Mouse (Mus musculus) kidney, embryonic 16.5 days (tissue): Measurements from ENCODE around the gene Ugt1a6b. TPM values are rescaled to one million over a fixed set of nuclear protein-coding genes. Genes with fewer than 3 reads are reported as not detected.

Source experiments
- ATAC-seq: fragments of 200-750 bp; cut with Nextera tagmentation; 2 replicates; pipeline ENCODE4 v1.8.0; 2017; ENCODE audit warnings: moderate TSS enrichment; ENCODE audit not compliant: low FRiP score, low TSS enrichment
- H3K27ac ChIP-seq: fragments of 300-500 bp; sonication (generic); 2 replicates; pipeline ENCODE4 v1.5.1; 2014; ENCODE audit warnings: low read length
- H3K27me3 ChIP-seq: fragments of 300-500 bp; sonication (generic); 2 replicates; pipeline ENCODE4 v1.6.1; 2014; ENCODE audit warnings: low read length, control low read depth, mixed read lengths; ENCODE audit not compliant: insufficient read depth
- H3K36me3 ChIP-seq: fragments of 300-500 bp; sonication (generic); 2 replicates; pipeline ENCODE4 v1.6.1; 2014; ENCODE audit warnings: low read length, control low read depth, mixed read lengths; ENCODE audit not compliant: insufficient read depth
- H3K4me1 ChIP-seq: fragments of 300-500 bp; sonication (generic); 2 replicates; pipeline ENCODE4 v1.6.1; 2014; ENCODE audit warnings: low read length, control low read depth, mixed read lengths; ENCODE audit not compliant: insufficient read depth
- H3K4me2 ChIP-seq: fragments of 300-500 bp; sonication (generic); replicated peaks from 2 replicates; pipeline ENCODE4 v1.6.1; 2014; ENCODE audit warnings: low read depth, low read length
- H3K4me3 ChIP-seq: fragments of 300-500 bp; sonication (generic); 2 replicates; pipeline ENCODE4 v1.5.1; 2014; ENCODE audit warnings: mild to moderate bottlenecking, low read length
- H3K9ac ChIP-seq: fragments of 300-500 bp; sonication (generic); replicated peaks from 2 replicates; pipeline ENCODE4 v1.6.1; 2014; ENCODE audit warnings: low read length
- H3K9me3 ChIP-seq: fragments of 300-500 bp; sonication (generic); 2 replicates; pipeline ENCODE4 v1.6.1; 2016; ENCODE audit warnings: low read length, control low read depth
- WGBS: fragments of 180-500 bp; shearing (Covaris S2); extraction: QIAGEN DNeasy Blood & Tissue Kit; methylation state at CpG from one replicate; pipeline ENCODE4 v1.1.7; 2014; 5-methylcytosine and 5-hydroxymethylcytosine counted together
- polyA plus RNA-seq: library from polyadenylated mRNA; unstranded; fragments of >200 nt; fragmentation: Nextera tagmentation; extraction: Ambion mirVana; gene quantifications from 2 replicates; pipeline ENCODE4 v1.2.1, GENCODE M21; 2015

Ugt1a6b gene
- polyA plus RNA-seq, 1 experiment from 2014 or later, result 0.81 TPM

- Histone ChIP-seq H3K4me1 (no peaks in the 10 kb centered on the region), H3K27ac (no peak overlapping the region), H3K36me3 (no peaks in the 10 kb centered on the region), H3K9me3 (peaks cover 18% of the 10 kb centered on the region), H3K27me3 (no peaks in the 10 kb centered on the region), H3K4me2 (no peak overlapping the region), H3K4me3 (no peak overlapping the region), H3K9ac (no peak overlapping the region)
- no peak for ATAC-seq
- 88% methylated on average over 1 of the region's 1 CpGs for WGBS
These were observed 76.6 kb downstream of the Ugt1a6b start for GRCm38 (mm10) chr1:88179657-88180056.

DNA sequence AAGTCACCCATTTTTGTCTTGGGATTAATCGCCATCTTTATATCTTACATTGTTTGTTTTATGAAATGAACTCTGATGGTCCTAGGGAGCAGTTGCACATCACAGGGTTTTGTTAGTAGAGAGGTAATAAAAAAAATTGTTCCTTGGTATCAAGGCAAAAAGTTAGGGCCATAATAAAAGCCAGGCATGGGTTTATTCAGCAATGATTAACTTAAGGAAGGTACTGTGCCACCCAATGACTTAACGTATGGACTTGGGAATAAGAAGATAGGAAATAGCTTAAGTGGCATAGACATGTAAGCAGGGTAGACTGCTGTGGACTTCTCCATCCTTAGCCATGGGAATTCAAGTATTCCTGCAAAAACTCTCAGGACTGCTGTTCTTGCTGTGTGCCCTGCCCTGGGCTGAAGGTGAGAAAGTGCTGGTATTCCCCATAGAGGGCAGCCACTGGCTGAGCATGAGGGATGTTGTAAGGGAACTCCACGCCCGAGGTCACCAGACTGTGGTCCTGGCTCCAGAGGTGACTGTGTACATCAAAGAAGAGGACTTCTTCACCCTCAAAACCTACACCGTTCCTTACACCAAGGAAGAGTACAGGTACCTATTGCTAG, 83.4 kb downstream of the Ugt1a6b start:
- no peaks in the 10 kb centered on the region for H3K27me3 ChIP-seq
- H3K4me1 ChIP-seq, result no peaks in the 10 kb centered on the region
- no peak overlapping the region for H3K4me2 ChIP-seq
- H3K27ac ChIP-seq, result no peak overlapping the region
- no peak overlapping the region for H3K9ac ChIP-seq
- H3K9me3 ChIP-seq, result no peaks in the 10 kb centered on the region
- no peaks in the 10 kb centered on the region for H3K36me3 ChIP-seq
- WGBS, result 88% methylated on average over 5 of the region's 5 CpGs
- ATAC-seq, result no peak
- no peak overlapping the region for H3K4me3 ChIP-seq

DNA sequence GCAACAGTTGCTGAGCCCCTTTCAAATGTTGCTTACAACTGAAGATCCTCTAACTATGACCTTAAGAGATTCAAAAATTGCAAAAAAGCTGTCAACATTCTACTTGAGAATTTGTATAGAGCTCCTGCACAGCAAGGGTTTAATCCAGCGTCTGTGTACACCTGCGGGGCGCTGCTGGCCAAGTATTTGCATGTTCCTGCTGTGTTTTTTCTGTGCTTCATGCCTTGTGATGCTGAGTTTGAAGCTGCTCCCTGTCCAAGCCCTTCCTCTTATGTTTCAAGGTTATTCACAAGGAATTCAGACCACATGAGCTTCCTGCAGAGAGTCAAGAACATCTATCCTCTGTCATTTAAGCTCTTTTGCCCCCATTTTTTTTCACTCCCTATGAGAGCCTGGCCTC, 89.1 kb downstream of the Ugt1a6b start:
- H3K27me3 ChIP-seq, result no peaks in the 10 kb centered on the region
- H3K4me2 ChIP-seq, result no peak overlapping the region
- H3K36me3 ChIP-seq, result no peaks in the 10 kb centered on the region
- H3K4me3 ChIP-seq, result no peak overlapping the region
- 76% methylated on average over 3 of the region's 3 CpGs for WGBS
- no peak overlapping the region for H3K27ac ChIP-seq
- H3K9ac ChIP-seq, result no peak overlapping the region
- H3K4me1 ChIP-seq, result no peaks in the 10 kb centered on the region
- no peaks in the 10 kb centered on the region for H3K9me3 ChIP-seq
- no peak for ATAC-seq

DNA sequence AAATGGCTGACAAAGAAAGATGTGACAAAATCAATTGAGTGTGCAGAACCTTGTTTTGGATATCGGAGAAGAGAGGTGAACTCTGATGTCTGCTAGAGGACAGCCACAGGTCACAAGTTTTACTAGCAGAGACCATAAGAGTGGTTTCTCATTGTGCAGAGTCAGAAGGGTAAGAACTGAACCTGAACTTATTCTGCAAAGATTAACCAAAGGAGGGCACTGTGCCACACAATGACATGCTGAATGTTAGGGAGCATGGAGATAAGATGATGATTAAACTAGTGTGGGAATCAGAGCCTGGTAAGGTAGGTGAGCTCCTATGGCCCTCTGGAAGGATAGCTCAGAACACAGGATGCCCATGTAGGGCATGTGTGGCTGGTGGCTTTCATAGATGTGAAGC, 92.6 kb downstream of the Ugt1a6b start:
- no peak overlapping the region for H3K9ac ChIP-seq
- no peaks in the 10 kb centered on the region for H3K27me3 ChIP-seq
- H3K4me2 ChIP-seq, result no peak overlapping the region
- H3K4me3 ChIP-seq, result no peak overlapping the region
- H3K36me3 ChIP-seq, result no peaks in the 10 kb centered on the region
- peak; percentile 76 for ATAC-seq
- H3K27ac ChIP-seq, result no peak overlapping the region
- no peaks in the 10 kb centered on the region for H3K9me3 ChIP-seq
- peaks cover 9% of the 10 kb centered on the region; the same call in 1 of the 2 replicates for H3K4me1 ChIP-seq
- 54% methylated on average over 1 of the region's 1 CpGs for WGBS

GRCm38 (mm10) chr1:88197443-88197842, 94.4 kb downstream of the Ugt1a6b start:
- no peaks in the 10 kb centered on the region for H3K9me3 ChIP-seq
- ATAC-seq, result no peak
- no peak overlapping the region for H3K4me3 ChIP-seq
- H3K36me3 ChIP-seq, result no peaks in the 10 kb centered on the region
- H3K27ac ChIP-seq, result no peak overlapping the region
- WGBS, result 60% methylated on average over 3 of the region's 3 CpGs
- no peaks in the 10 kb centered on the region for H3K27me3 ChIP-seq
- H3K9ac ChIP-seq, result no peak overlapping the region
- peaks cover 9% of the 10 kb centered on the region; the same call in 1 of the 2 replicates for H3K4me1 ChIP-seq
- no peak overlapping the region for H3K4me2 ChIP-seq

DNA sequence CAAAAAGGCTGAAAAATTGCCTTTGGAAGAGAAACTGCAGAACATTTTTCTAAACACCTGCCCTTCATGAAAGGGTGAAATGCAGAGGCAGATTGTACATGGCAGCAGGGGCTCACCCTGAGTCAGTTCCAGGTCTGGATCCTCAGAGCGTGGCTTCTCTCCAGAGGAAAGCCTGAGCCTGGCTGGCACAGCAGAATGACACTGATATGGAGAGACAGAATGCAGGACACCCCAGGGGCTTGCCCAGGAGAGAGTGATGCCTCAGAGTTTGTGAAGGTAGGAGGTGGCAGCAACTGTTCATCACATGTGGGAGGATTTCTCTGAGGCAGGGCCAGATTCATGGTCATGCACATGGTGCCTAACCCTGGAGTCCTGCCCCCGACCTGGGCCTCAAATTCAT, 96.9 kb downstream of the Ugt1a6b start:
- ATAC-seq, result no peak
- H3K4me1 ChIP-seq, result peaks cover 11% of the 10 kb centered on the region
- H3K9me3 ChIP-seq, result peaks cover 13% of the 10 kb centered on the region
- no peaks in the 10 kb centered on the region for H3K27me3 ChIP-seq
- H3K36me3 ChIP-seq, result no peaks in the 10 kb centered on the region
- no peak overlapping the region for H3K9ac ChIP-seq
- no peak overlapping the region for H3K4me3 ChIP-seq
- 69% methylated on average over 2 of the region's 2 CpGs for WGBS
- peak overlapping the region; percentile 77 for H3K27ac ChIP-seq
- no peak overlapping the region for H3K4me2 ChIP-seq

DNA sequence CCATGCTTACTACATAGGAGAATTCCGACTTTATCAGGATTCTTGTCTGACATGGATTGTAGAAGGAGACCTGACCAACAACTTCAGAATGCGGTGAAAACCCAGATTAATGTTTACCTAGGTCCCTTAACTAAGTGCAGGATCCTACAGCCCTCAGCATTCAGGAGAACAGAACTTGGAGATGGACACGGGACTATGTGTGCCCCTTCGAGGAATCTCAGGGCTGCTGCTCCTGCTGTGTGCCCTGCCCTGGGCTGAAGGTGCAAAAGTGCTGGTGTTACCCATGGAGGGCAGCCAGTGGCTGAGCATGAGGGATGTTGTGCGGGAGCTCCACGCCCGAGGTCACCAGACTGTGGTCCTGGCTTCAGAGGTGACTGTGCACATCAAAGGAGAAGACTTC, 97.4 kb downstream of the Ugt1a6b start, which contains the start of gene Ugt1a2:
Gene Ugt1a2 (plus strand): TSS at position 146 of the 400 bp plus-strand sequence.
- peak; percentile 59; the same call in 1 of the 2 replicates for ATAC-seq
- Histone ChIP-seq H3K27me3 (no peaks in the 10 kb centered on the region), H3K27ac (peak within 1 kb of the TSS; percentile 77), H3K4me3 (no peak within 1 kb of the TSS), H3K4me1 (peaks cover 14% of the 10 kb centered on the region), H3K9ac (no peak within 1 kb of the TSS), H3K4me2 (no peak within 1 kb of the TSS), H3K9me3 (peaks cover 14% of the 10 kb centered on the region), H3K36me3 (no peaks in the 10 kb centered on the region)
- 59% methylated on average over 7 of the region's 7 CpGs for WGBS

DNA sequence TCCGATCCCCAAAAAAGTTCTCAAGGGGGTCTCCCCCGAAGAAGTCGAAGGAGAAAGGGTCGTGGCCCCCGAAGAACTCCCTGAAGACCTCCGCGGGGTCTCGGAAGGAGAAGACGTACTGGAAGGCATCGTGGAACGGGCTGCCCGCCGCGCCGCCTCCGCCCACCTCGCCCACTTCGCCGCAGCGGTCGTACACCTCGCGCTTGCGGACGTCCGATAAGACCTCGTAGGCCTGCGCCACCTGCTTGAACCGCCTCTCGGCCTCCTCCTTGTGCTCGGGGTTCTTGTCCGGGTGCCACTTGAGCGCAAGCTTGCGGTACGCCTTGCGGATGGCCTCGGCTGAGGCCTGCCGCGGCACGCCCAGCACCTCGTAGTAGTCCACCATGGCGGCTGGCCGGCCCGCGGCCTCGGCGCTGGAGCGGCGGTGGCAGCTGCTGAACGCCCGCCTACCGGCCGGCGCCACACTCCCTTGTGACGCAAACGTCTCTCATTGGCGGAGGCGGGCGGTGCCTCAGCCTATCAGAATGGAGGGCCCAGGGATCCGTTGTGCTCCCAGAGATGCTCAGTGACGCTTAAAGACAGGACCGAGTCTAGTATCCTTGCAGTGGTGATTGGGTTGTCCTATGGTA, 102.4 kb downstream of the Ugt1a6b start, which contains the start of gene Dnajb3:
Gene Dnajb3 (minus strand): TSS at position 489 of the 629 bp plus-strand sequence.
- Histone ChIP-seq H3K27ac (no peak within 1 kb of the TSS), H3K4me3 (peak within 1 kb of the TSS; percentile 49), H3K9ac (peak within 1 kb of the TSS; percentile 77), H3K4me2 (peak within 1 kb of the TSS; percentile 91), H3K9me3 (peaks cover 16% of the 10 kb centered on the region), H3K4me1 (peaks cover 9% of the 10 kb centered on the region; the same call in 1 of the 2 replicates), H3K36me3 (no peaks in the 10 kb centered on the region), H3K27me3 (no peaks in the 10 kb centered on the region)
- peak; percentile 96 for ATAC-seq
- 7% methylated on average over 62 of the region's 62 CpGs for WGBS

- WGBS, result 76% methylated on average over 2 of the region's 2 CpGs
- no peak for ATAC-seq
- H3K27me3 ChIP-seq, result no peaks in the 10 kb centered on the region
These were observed 103.9 kb downstream of the Ugt1a6b start for GRCm38 (mm10) chr1:88206843-88207479.

DNA sequence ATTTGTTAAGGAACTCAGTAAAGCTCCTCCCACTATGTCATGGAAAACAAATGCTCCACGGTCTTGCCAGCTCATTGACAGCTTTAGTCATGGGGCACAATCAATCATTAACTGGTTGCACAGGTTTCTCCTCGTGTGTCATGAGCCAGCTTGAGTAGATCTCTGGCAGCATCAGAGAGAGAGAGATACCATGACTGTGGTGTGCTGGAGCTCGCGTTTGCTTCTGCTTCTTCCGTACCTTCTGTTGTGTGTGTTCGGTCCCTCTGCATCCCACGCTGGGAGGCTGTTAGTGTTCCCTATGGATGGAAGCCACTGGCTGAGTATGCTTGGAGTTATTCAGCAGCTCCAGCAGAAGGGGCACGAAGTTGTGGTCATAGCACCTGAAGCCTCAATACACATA, 108.8 kb downstream of the Ugt1a6b start, which contains the start of gene Ugt1a1:
Gene Ugt1a1 (plus strand): TSS at position 148 of the 400 bp plus-strand sequence.
- Histone ChIP-seq H3K4me2 (no peak within 1 kb of the TSS), H3K27ac (no peak within 1 kb of the TSS), H3K9me3 (peaks cover 53% of the 10 kb centered on the region), H3K4me3 (no peak within 1 kb of the TSS), H3K4me1 (no peaks in the 10 kb centered on the region), H3K36me3 (no peaks in the 10 kb centered on the region), H3K27me3 (no peaks in the 10 kb centered on the region), H3K9ac (no peak within 1 kb of the TSS)
- 67% methylated on average over 8 of the region's 8 CpGs for WGBS
- ATAC-seq, result peak; percentile 25; the same call in 1 of the 2 replicates

More at GRCm38 (mm10) chr1:88206843-88207479, 103.9 kb downstream of the Ugt1a6b start:
- Histone ChIP-seq H3K4me2 (no peak overlapping the region), H3K4me3 (no peak overlapping the region), H3K9me3 (peaks cover 24% of the 10 kb centered on the region), H3K27ac (no peak overlapping the region), H3K4me1 (peaks cover 9% of the 10 kb centered on the region; the same call in 1 of the 2 replicates), H3K9ac (no peak overlapping the region), H3K36me3 (no peaks in the 10 kb centered on the region)
